Mouse (Mus musculus) stomach, postnatal 0 days (tissue): ENCODE data around the gene Igf1.

ENCODE experiments used
- CTCF ChIP-seq: IDR thresholded peaks from 2 replicates; pipeline ENCODE4 v1.5.1; 2016; ENCODE audit warnings: antibody characterized with exemption, low read depth, mild to moderate bottlenecking, moderate library complexity
- EP300 ChIP-seq: optimal IDR thresholded peaks from 2 replicates; pipeline ENCODE3; 2016; ENCODE audit warnings: antibody characterized with exemption

DNA sequence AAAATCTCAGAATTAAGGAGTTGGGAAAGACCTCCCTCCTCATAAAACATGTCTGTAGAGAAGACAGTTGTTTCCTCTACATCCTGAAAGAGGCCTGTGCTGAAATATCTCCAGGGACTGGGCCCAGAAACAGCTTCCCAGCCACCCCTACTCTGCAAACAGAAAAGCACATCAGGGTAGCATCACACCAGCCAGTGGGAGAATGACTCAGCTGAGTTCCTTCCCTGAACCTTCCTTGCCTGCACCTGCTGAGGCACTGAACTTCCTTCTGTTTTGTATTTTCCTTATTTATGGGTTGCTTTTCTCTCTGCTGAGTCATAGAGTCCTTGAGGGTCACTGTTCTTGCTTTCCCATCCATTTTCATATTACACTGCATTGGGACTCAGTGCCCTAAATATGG is 31.8 kb downstream of the Igf1 start:
- no peak for TF ChIP-seq EP300
- no peak for TF ChIP-seq CTCF
